Mouse (Mus musculus) heart, adult 2 months (tissue): ENCODE measurements around the gene Dok5.

Experiments used
- CTCF ChIP-seq: fragments of 200-600 bp; IDR thresholded peaks from 2 replicates; pipeline ENCODE4 v1.8.1; 2022; ENCODE audit warnings: antibody characterized with exemption, mild to moderate bottlenecking, moderate library complexity
- EP300 ChIP-seq: fragments of 200-500 bp; IDR thresholded peaks from 2 replicates; pipeline ENCODE4 v1.6.1; 2011; ENCODE audit warnings: low read depth, low read length, control low read depth; ENCODE audit not compliant: insufficient read depth
- POLR2A ChIP-seq: fragments of 200-500 bp; IDR thresholded peaks from 2 replicates; pipeline ENCODE4 v1.6.1; 2011; ENCODE audit warnings: mild to moderate bottlenecking, low read depth, low read length, control low read depth; ENCODE audit not compliant: insufficient read depth

GRCm38 (mm10) chr2:170807555-170808258 is 76.1 kb downstream of the Dok5 start:
- TF ChIP-seq POLR2A (no peak), CTCF (no peak), EP300 (no peak)
